22 mouse cellular contexts compared by ENCODE assay signal in the genomic region with DNA sequence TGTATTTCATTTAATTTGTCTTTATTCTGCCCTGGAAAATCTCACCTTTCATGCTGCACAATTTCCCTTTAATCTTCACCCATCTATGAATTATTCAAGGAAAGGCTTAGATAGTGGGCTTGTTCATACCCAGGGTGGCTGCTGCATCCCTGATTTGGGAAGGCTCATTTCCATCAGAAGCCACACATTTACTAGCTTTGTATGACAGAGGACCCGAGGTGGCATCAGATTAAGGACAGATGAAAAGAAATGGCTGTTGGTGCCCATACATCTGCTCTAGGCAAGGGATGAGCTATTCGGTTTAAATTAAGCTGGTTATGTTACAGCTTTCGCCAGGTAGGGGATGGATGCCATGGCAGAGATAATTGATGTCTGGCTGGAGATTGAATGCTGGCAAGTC. TPM values are rescaled to one million over a fixed set of nuclear protein-coding genes. Genes with fewer than 3 reads are reported as not detected.
"Had no signal": no experiment of that assay in that cellular context is flagged by ENCODE, and none has a peak within 500 bp of the region (broad histone marks: within the 10 kb centered on the region; RNA-seq: fewer than 3 reads in every experiment).

No protein-coding gene starts in this region.

- H3K4me1 ChIP-seq: limb, embryonic 12.5 days; limb, embryonic 15.5 days had no signal

- DNase-seq: kidney, adult 18-20 months; kidney, adult 9 months; kidney, postnatal 14 days; kidney, postnatal 4 days; left cerebral cortex, postnatal 4 days; liver, postnatal 0 days; lung, embryonic 14.5 days; thymus, adult 2 months; thymus, postnatal 14 days; thymus, postnatal 4 days had no signal

- H3K4me3 ChIP-seq: limb, embryonic 12.5 days; limb, embryonic 15.5 days had no signal

- H3K9ac ChIP-seq: limb, embryonic 12.5 days; limb, embryonic 15.5 days; liver, embryonic 14.5 days; liver, postnatal 0 days; lung, embryonic 14.5 days had no signal

- H3K4me2 ChIP-seq: limb, embryonic 12.5 days; limb, embryonic 15.5 days; liver, embryonic 11.5 days; lung, embryonic 14.5 days had no signal

- H3K27me3 ChIP-seq: limb, embryonic 12.5 days; limb, embryonic 15.5 days had no signal

- H3K27ac ChIP-seq: limb, embryonic 12.5 days; limb, embryonic 15.5 days; liver, embryonic 14.5 days; macrophage; stomach, postnatal 0 days had no signal

- H3K9me3 ChIP-seq: limb, embryonic 12.5 days; limb, embryonic 15.5 days had no signal

- ATAC-seq: liver, postnatal 0 days; lung, postnatal 0 days had no signal

- H3K36me3 ChIP-seq: limb, embryonic 12.5 days; limb, embryonic 15.5 days had no signal

RNA-seq across cellular contexts. Expression of a gene that starts 24.1 kb away (rescaled TPM):
- polyA plus RNA-seq: liver, postnatal 0 days; macrophage; thymus, adult 2 months had no signal

RNA-seq across cellular contexts. Expression of a gene that starts 48.1 kb away (rescaled TPM):
- total RNA-seq: layer of hippocampus, adult 18-20 months; layer of hippocampus, postnatal 14 days; left cerebral cortex, adult 8-10 months; left cerebral cortex, postnatal 14 days; left cerebral cortex, postnatal 4 days had no signal
- polyA plus RNA-seq: neural tube, embryonic 11.5 days had no signal
